Mouse (Mus musculus) left cerebral cortex, adult 18-20 months (tissue): Measurements from ENCODE around the gene Ddx41. TPM values are rescaled to one million over a fixed set of nuclear protein-coding genes. Genes with fewer than 3 reads are reported as not detected.
"Not testable (repeated sequence)": the region's sequence is repeated elsewhere in the genome, so short reads cannot be mapped to it uniquely, and the experiment has no call there.

Source experiments
- DNase-seq, 2 experiments: peaks; one replicate each; pipeline ENCODE4 v3.0.0; 2021 to 2022; ENCODE audit warnings: low spot score in 2 of 2, mixed read lengths in 1 of 2
- long read RNA-seq, 2 experiments: library from polyadenylated mRNA; stranded (forward); transcript quantifications; one replicate each; pipeline ENCODE4 v2.0.0; 2021
- total RNA-seq, 2 experiments: library from RNA; stranded (reverse); gene quantifications; 2 replicates each; pipeline ENCODE4 v1.2.3; 2021

The Ddx41 gene
- 10 to 100 TPM; 52.2 to 62.0 TPM for total RNA-seq
- long read RNA-seq, experiment 1, transcript Ddx41-201 (17 exons, 2,205 nt), result major isoform, 44 of 84 reads
- long read RNA-seq, experiment 1, partial matches to known transcripts, result 14 of 84 reads
- long read RNA-seq, experiment 1, other reads (novel, unspliced or antisense), result 26 of 84 reads
- long read RNA-seq, experiment 2, transcript Ddx41-201 (17 exons, 2,205 nt), result major isoform, 48 of 80 reads
- long read RNA-seq, experiment 2, partial matches to known transcripts, result 11 of 80 reads
- long read RNA-seq, experiment 2, other reads (novel, unspliced or antisense), result 21 of 80 reads

- peak; percentile 99 to 100 for DNase-seq
Observed at GRCm38 (mm10) chr13:55536194-55537175, at the start of gene Ddx41. Gene Ddx41, minus strand, starts transcription at chr13:55536658.

DNA sequence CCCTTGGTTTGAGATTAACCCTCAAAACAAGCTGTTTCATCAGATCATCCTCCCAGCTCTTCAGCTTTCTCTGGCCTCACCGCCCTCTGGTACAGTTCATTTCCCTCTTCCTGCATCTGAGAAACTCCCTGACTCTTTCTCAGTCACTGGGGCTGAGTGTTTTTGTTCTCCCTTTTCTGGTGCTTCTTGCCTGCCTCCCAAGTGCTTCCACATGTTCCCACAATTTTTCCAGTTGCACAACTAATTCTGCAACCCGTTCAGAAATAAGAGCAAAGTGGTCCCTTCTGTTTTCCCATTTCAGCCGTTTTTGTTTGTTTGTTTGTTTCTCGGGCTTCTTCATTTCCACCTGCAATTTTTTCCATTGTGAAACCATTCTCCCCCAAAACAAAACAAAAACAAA is 41.6 kb upstream of the Ddx41 start:
- DNase-seq, result no peak

DNA sequence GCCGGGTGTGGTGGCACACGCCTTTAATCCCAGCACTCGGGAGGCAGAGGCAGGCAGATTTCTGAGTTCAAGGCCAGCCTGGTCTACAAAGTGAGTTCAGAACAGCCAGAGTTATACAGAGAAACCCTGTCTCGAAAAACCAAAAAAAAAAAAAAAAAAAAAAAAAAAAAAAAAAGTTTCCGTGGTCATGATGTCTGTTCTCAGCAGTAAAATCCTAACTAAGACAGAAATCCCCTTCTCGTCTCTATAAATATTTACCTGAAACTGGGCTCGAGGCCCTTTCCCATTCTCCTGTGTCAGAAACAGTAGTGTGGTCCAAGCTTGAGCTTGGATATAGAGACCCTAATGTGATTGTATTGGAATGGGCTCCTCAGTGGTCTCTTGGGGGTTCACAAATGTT is 40.4 kb upstream of the Ddx41 start:
- DNase-seq, result not testable (repeated sequence)

DNA sequence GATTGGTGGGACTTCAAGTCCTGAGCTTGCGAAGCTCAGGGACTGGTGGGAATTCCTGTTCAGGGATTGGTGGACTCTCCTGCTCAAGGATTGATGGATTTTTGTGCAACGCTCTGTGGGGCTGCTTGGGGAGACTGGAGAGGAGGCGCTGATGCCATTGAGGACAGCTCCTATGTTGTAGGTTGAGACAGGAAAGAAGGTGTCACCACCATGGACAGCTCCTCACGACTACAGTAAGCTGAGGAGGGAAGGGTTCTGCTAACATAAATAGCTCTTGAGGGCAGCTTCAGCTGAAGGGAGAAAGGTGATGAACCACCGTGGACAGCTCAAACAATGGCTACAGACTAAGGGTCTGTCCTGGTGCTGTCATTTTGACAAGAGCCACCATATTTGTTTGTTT is 39.5 kb upstream of the Ddx41 start:
- no peak for DNase-seq

DNA sequence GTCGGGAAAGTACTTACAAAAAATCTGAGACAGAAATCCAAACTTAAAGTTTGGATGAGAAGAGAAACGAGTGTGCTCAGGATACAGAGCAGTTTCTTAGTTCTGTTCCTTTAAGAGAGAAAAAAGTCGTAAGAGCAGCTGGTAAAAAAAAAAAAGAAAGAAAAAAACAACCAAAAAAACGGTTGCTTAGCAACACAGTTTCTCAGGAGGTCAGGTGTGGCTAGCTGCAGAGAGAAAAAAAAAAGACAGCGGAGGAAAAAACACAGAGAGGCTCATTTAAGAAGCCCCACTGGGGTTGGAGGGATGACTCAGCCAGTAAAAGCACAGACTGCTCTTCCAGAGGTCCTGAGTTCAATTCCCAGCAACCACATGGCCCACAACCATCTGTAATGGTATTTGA is 37.9 kb upstream of the Ddx41 start:
- no peak for DNase-seq

DNA sequence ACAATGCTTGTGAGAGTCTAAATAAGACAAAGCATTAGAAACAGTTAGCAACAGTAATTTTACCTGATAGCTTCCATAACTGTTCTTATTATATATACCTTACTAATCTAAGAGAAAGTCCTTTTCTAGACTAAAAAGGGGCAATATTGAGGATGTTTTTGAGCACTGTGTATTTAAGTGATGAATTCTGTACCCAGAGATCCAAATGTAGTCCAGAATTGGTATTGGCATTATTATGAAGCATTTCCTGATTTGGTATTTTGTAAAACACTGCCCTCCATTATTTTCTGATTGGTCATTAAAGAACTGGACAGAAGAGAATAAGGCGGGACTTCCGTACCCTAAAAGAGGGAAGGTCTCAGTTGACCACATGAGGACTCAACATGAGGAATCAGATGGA is 37.0 kb upstream of the Ddx41 start, which contains the start of gene Tmed9:
Tmed9 (plus strand) TSS at position 301 of the 400 bp plus-strand sequence.
- DNase-seq, result no peak

GRCm38 (mm10) chr13:55571977-55572376 is 35.5 kb upstream of the Ddx41 start:
- no peak for DNase-seq

DNA sequence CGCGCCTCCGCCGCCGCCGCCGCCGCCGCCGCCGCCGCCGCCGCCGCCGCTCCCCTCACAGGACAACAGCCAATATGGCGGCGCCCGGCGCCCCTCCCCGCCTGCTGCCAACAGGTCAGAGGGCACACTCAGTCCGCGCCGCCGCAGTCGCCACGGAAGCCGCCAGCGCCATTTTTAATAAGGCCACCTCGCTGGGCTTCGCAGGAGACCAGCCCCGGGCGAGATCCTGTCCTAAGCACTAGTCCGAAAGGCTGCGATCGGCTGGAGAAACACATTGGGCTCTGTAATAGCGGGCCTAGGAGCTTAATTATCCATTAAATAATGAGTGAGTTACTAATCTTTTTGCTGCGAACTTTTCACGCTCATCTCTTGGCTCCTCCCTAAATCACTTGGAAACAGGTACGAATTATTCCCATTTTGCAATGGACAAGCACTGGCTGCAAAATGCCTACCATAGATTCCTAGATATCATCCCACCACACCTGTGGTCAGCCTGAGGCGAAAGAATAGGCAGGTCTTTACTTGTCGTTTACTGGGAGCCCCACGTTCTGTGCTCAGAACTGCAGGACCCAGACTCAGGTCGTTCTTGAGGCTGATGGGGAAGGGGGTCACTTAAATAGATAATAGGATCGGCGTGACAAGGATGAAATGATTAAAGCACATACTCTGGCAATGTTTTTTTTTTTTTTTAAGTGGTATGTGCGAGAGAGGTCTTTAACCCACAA is 34.7 kb upstream of the Ddx41 start, which contains the start of gene Fam193b:
Fam193b (minus strand) TSS at position 94 of the 725 bp plus-strand sequence.
- peak; percentile 93 to 95 for DNase-seq

GRCm38 (mm10) chr13:55570286-55570973 is 34.0 kb upstream of the Ddx41 start:
- DNase-seq, result peak in 1 of 2 experiments; percentile 31

DNA sequence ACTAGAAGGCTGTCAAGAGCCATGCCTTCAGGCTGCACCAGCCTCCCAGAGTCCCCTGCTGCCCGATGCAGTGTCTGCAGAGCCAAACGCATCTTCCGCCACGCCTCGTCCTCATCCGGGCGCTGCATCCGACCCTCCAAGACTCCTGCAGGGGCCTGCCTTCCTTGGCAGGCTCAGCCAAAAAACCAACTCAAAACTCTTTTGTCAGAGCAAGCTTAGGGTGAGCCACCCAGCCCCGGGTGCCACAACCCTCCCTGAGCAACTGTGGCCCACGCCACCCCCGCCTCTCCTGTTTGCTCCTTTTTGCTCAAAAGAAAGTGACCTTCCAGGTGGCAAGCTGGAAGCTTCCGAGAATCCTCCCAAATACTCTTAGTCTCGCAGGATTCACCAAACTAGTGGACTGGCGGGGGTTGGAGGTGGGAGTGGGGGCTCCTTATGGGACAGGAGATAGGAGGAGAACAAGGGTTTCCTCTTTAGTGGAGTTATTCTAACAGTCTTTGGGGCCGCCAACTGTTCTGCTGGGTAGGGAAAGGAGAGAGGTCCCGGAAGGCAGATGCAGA is 33.3 kb upstream of the Ddx41 start:
- no peak for DNase-seq

DNA sequence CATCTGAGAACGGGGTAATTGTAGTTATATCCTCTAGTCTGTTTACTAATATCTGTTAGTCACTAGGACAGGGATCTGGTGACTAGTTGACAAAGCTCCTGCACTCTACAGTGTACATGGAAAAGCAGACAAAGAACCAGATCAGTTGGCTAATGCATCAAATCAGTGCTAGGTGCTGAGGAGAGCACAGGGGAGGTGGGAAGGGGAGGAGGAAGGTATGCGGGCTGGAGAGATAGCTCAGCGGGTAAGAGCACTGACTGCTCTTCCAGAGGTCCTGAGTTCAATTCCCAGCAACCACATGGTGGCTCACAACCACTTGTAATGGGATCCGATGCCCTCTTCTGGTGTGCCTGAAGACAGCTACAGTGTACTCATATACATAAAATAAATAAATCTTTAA is 32.1 kb upstream of the Ddx41 start:
- not testable (repeated sequence) for DNase-seq

DNA sequence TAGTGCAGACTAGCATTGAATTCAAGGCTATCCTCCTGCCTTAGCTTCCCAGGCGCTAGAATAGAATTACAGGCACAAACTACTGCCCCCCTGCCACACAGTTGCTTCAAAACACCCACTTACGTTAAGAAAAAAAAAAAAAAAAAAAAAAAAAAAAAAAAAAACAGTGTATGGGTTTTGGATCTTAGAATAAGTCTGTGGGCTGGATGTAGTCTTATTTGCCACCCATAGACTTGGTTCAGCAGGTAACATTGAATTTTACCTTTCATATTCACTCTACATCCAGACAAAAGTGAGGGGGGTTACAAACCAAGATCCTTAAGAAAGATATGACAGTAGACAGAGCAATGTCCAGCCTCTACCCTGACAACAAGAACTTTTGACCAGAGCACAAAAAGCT is 31.5 kb upstream of the Ddx41 start:
- DNase-seq, result no peak

DNA sequence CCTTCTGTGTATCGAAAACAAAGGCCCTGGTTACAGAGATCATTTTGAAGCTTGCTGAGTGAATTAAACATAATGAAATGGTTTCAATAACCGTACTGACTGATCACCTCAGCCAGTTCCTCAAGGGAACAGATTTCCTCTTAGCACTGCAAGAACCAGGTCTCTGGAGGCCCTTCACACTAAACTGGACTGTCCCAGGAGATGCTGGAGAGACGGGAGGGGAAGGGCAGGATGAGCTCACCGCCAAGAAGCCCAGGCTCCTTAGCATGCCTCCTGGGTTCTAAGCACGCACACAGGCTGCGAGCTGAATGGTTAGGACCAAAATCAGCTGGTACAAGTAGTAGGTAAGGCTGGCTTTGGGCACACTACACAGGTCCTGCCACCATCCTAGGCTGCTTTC is 30.5 kb upstream of the Ddx41 start:
- DNase-seq, result no peak

DNA sequence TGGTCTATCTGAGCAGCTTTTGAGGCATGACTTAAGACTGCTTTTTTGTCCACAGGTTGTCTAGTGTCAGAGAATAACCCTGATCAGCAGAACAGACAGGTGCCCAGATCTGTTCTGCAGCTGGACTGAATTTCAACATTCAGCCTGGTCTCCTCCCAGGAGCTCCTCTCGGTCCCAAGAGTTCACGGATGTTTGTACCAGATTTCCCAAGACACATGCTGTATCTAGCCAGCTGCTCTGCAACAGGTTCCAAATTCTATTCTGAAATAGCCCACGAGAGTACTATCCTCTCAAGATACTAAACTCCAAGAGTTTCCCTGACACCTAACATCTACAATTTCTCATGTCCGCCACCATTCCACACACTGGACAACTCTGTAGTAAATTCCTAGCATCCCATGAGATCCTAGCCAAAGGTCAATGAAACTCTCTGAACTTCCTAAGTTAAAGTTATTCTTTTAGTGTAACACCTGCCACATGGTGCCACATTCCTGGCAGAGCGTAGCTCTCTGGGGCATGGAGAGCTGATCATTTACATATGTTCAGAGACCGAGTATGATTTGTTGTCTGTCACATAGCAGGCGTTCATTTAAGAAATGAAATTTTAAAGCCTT is 26.9 kb upstream of the Ddx41 start:
- DNase-seq, result no peak

DNA sequence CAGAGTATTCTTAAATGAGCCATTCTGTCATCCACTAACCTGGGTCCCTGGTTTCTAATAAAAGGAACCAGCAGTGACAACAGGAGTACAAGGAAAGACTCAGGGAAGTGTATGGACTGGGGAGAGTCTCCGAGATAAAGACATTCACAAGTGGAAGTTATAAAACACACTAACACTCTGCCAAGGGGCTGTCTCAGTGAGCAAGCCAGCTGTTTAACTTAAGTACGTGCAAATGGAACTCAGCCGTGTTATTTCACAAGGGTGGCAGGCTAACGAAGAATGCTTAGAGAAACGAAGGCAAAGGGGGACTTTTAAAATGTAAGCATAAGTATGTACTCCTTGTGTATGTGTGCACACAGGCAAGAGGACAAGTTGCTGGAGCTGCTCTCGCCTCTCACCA is 21.0 kb upstream of the Ddx41 start:
- no peak for DNase-seq

GRCm38 (mm10) chr13:55555921-55556320 is 19.5 kb upstream of the Ddx41 start:
- DNase-seq, result no peak

- no peak for DNase-seq
Observed at GRCm38 (mm10) chr13:55549061-55549460, 12.6 kb upstream of the Ddx41 start.

GRCm38 (mm10) chr13:55548426-55548825 is 12.0 kb upstream of the Ddx41 start:
- no peak for DNase-seq

- no peak for DNase-seq
Observed at GRCm38 (mm10) chr13:55547916-55548315, 11.5 kb upstream of the Ddx41 start.

DNA sequence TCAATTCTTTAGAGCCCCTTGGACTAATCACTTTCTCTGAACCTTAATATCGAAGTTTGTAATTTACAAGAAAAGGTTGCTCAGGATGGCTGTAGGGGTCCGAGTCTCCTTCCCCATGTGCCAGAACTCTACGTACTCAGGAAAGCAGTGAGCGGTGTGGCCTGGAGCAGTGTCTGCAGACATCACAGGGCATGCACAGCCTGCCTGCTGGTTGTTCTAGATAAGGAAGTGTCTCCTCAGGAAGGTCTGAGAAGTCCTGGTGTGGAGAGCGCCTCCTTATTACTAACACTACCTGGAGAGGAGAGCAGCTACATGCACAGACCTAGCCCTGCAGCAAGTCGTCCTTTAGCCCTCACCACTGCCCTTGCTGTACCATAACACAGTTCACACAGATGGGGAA is 8.3 kb upstream of the Ddx41 start:
- no peak for DNase-seq
